Mouse (Mus musculus) heart, adult 2 months (tissue): ENCODE results near the gene Igf2bp2. TPM values are rescaled to one million over a fixed set of nuclear protein-coding genes. Genes with fewer than 3 reads are reported as not detected.

ENCODE experiments used
- DNase-seq, 2 experiments: peaks; one replicate each; pipeline ENCODE4 v3.0.0; 2021
- H3K27ac ChIP-seq: fragments of 200-600 bp; 2 replicates; pipeline ENCODE4 v1.8.1; 2022
- H3K27me3 ChIP-seq: fragments of 200-500 bp; 2 replicates; pipeline ENCODE4 v1.6.1; 2012; ENCODE audit warnings: mild to moderate bottlenecking, low read length, inconsistent platforms, mixed read lengths; ENCODE audit not compliant: control insufficient read depth, insufficient read depth
- H3K36me3 ChIP-seq: fragments of 200-500 bp; 2 replicates; pipeline ENCODE4 v1.6.1; 2012; ENCODE audit warnings: low read length, inconsistent platforms; ENCODE audit not compliant: control insufficient read depth, insufficient read depth
- H3K4me1 ChIP-seq: fragments of 200-500 bp; 2 replicates; pipeline ENCODE4 v1.6.1; 2011; ENCODE audit warnings: low read length; ENCODE audit not compliant: control insufficient read depth, insufficient read depth
- H3K4me3 ChIP-seq: fragments of 200-600 bp; 2 replicates; pipeline ENCODE4 v1.8.1; 2022
- H3K79me2 ChIP-seq: fragments of 200-500 bp; replicated peaks from 2 replicates; pipeline ENCODE4 v1.6.1; 2012; ENCODE audit warnings: mild to moderate bottlenecking, inconsistent platforms, low read length, moderate library complexity, mixed read lengths; ENCODE audit not compliant: control insufficient read depth, insufficient read depth
- H3K9ac ChIP-seq: fragments of 200-500 bp; 2 replicates; pipeline ENCODE4 v1.6.1; 2012; ENCODE audit warnings: low read depth, mild to moderate bottlenecking, control low read depth, inconsistent platforms, low read length, mixed read lengths
- CTCF ChIP-seq: fragments of 200-600 bp; IDR thresholded peaks from 2 replicates; pipeline ENCODE4 v1.8.1; 2022; ENCODE audit warnings: antibody characterized with exemption, mild to moderate bottlenecking, moderate library complexity
- EP300 ChIP-seq: fragments of 200-500 bp; IDR thresholded peaks from 2 replicates; pipeline ENCODE4 v1.6.1; 2011; ENCODE audit warnings: low read depth, low read length, control low read depth; ENCODE audit not compliant: insufficient read depth
- POLR2A ChIP-seq: fragments of 200-500 bp; IDR thresholded peaks from 2 replicates; pipeline ENCODE4 v1.6.1; 2011; ENCODE audit warnings: mild to moderate bottlenecking, low read depth, low read length, control low read depth; ENCODE audit not compliant: insufficient read depth
- WGBS: fragments of 180-500 bp; shearing (Covaris S2); methylation state at CpG from one replicate; pipeline ENCODE4 v1.1.7; 2018; 5-methylcytosine and 5-hydroxymethylcytosine counted together
- intact Hi-C: fragments of 180-260 bp; cut with DNase I; formaldehyde crosslinking; loops from one replicate; pipeline ENCODE4 v1.15.1; 2025
- polyA plus RNA-seq: library from polyadenylated mRNA; depleted of rRNA; stranded (reverse); fragments of >200 nt; gene quantifications from 2 replicates; pipeline ENCODE4 v1.2.3, GENCODE M21; 2012
- total RNA-seq, 2 experiments: library from RNA; stranded (reverse); gene quantifications; 2 replicates each; pipeline ENCODE4 v1.2.3; 2021

Gene Igf2bp2
- total and polyA plus RNA-seq, 3 experiments = 1.5 to 7.4 (median 5.3) TPM

DNA sequence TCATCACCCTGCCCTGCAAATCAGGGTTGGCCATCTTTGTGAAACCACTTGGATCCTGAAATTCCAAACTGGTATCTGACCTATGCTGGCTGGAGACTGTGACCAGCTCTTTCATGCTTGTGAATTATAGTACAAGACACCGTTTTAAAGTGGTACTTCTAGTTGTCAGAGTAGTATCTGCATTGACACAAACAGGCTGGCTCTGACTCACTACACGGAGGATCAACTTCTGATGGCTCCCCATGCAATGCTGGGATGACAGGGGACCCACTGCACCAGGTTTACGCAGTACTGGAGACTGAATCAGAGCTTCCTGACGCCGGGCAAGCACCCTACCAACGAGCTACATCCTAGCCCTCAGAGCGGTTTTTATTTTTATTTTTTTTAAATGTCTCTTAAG is 17.0 kb downstream of the Igf2bp2 start:
- TF ChIP-seq EP300 (no peak), CTCF (no peak), POLR2A (no peak)
- Histone ChIP-seq H3K27ac (no peak overlapping the region), H3K4me1 (peaks cover 1% of the 10 kb centered on the region; the same call in 1 of the 2 replicates), H3K36me3 (no peaks in the 10 kb centered on the region), H3K27me3 (no peaks in the 10 kb centered on the region), H3K4me3 (no peak overlapping the region), H3K9ac (no peak overlapping the region), H3K79me2 (no peaks in the 10 kb centered on the region)
- intact Hi-C loops = no loop called here
- DNase-seq = no peak
- WGBS = 76% methylated on average over 7 of the region's 7 CpGs

DNA sequence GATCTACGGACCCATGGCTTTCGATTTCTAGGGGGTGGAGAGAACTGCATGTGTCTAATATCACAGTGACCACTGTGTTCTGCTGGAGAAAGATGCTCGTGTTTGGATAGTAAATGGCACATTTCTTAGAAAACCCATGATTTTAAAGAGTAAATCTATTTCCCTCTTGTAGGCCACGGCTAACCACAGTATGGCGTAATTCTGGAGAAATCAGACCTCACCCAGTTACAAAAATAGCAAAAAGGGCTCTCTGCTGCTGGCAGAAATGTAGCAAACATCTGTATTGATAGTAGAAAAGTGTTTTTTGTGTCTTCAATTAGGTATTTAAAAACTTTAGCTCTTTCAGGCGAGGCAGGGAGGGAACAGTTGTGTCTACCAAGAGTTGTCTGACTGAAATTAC is 18.6 kb downstream of the Igf2bp2 start:
- no peak for TF ChIP-seq CTCF
- TF ChIP-seq EP300 = no peak
- TF ChIP-seq POLR2A = no peak
- H3K27ac ChIP-seq = no peak overlapping the region
- no peak overlapping the region for H3K9ac ChIP-seq
- H3K27me3 ChIP-seq = no peaks in the 10 kb centered on the region
- intact Hi-C loops = no loop called here
- 85% methylated on average over 6 of the region's 6 CpGs for WGBS
- H3K4me3 ChIP-seq = no peak overlapping the region
- DNase-seq = no peak
- no peaks in the 10 kb centered on the region for H3K36me3 ChIP-seq
- no peaks in the 10 kb centered on the region for H3K79me2 ChIP-seq
- H3K4me1 ChIP-seq = no peaks in the 10 kb centered on the region

DNA sequence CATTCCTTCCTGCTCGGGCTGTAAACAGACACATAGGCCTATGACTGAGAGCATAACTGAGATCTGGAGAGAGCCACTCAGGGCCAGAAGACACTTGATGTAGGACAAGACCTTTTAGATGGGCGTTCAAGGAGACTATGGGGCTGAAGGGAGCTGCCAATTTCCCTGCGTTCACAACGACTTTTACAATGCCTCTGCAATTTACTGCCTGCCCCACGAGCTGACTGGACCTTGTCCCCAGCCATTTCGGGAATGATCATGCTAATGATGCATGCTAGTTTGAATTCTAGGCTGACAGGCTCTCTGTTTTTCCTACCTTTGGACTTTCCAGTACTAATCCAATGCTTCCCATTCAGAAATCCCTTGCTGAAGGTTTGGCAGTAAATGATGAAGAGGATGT is 22.2 kb downstream of the Igf2bp2 start:
- 73% methylated on average over 6 of the region's 6 CpGs for WGBS
- no peaks in the 10 kb centered on the region for H3K79me2 ChIP-seq
- intact Hi-C loops = no loop called here

DNA sequence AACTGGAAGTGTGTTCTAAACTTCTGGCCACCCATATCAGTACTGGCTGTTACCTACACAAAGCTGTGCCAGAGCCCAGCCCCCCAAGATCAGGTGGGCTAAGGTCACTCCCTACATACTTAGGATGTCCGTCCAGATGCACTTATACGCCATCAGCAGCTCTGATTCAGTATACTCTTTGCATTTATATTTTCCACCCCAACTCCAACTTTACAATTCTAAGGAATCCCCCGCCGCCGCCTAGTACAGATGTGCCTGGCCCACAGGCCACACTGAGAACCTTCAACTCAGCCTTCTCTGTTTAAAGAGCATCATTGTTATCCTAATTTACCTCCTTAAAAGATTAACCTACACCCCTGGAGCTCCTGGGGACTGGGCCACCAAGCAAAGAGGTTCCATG is 23.3 kb downstream of the Igf2bp2 start:
- TF ChIP-seq CTCF = no peak
- no peak for TF ChIP-seq POLR2A
- TF ChIP-seq EP300 = no peak
- Histone ChIP-seq H3K27me3 (no peaks in the 10 kb centered on the region), H3K79me2 (no peaks in the 10 kb centered on the region), H3K27ac (no peak overlapping the region), H3K4me3 (no peak overlapping the region), H3K4me1 (no peaks in the 10 kb centered on the region), H3K9ac (no peak overlapping the region), H3K36me3 (no peaks in the 10 kb centered on the region)
- intact Hi-C loops = no loop called here
- no peak for DNase-seq
- WGBS = 94% methylated on average over 5 of the region's 5 CpGs

More for the DNA sequence above, 22.2 kb downstream of the Igf2bp2 start:
- H3K27me3 ChIP-seq = no peaks in the 10 kb centered on the region
- no peak overlapping the region for H3K4me3 ChIP-seq
- H3K36me3 ChIP-seq = no peaks in the 10 kb centered on the region
- TF ChIP-seq POLR2A (no peak), CTCF (no peak), EP300 (no peak)
- DNase-seq = no peak
- no peaks in the 10 kb centered on the region for H3K4me1 ChIP-seq
- H3K9ac ChIP-seq = no peak overlapping the region
- H3K27ac ChIP-seq = no peak overlapping the region

DNA sequence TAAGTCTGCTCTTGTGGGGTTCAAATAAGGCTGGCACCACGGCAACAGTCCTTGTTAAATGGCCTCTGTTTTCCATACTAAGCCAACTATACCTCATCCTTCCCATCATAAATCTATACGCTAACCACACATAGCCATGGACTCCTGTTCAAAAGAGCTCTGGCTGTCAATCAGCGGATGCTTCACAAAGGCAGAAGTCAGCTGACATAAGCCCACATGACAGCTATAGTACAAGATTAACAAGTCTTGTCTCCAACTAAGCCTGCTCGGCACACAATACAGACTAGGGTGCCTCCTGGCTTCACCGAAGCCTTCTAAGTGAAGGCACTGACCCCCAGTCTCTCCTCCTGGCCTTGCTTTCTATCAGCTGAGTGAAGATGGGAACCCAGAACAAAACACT is 26.9 kb downstream of the Igf2bp2 start:
- H3K4me1 ChIP-seq = no peaks in the 10 kb centered on the region
- H3K79me2 ChIP-seq = no peaks in the 10 kb centered on the region
- 96% methylated on average over 5 of the region's 5 CpGs for WGBS
- no peak overlapping the region for H3K4me3 ChIP-seq
- DNase-seq = no peak
- no peak overlapping the region for H3K27ac ChIP-seq
- TF ChIP-seq POLR2A = no peak
- no peak for TF ChIP-seq CTCF
- no peak for TF ChIP-seq EP300
- intact Hi-C loops = no loop called here
- H3K9ac ChIP-seq = no peak overlapping the region
- H3K27me3 ChIP-seq = no peaks in the 10 kb centered on the region
- no peaks in the 10 kb centered on the region for H3K36me3 ChIP-seq

DNA sequence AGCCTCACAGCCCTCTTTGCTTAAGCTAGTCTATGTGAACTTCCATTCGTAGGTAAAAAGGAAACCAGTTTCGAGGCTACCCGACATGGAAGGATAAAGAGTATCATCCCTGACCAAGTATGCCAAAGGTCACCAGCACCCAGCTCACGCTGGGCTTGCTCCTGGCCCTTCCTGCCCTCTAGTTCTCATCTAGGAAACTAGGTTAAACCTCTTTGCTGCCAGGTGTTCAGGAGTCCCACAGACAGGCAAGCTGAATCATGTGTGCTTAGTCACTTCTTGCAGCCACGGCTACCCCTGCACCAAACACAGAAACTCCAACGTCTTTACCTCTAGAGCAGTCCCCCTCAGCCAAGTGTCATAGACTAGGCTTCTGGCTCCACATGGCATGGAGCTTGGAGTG is 31.8 kb downstream of the Igf2bp2 start:
- H3K4me1 ChIP-seq = no peaks in the 10 kb centered on the region
- H3K9ac ChIP-seq = no peak overlapping the region
- WGBS = 39% methylated on average over 6 of the region's 6 CpGs
- TF ChIP-seq EP300 (no peak), POLR2A (no peak), CTCF (no peak)
- DNase-seq = no peak
- intact Hi-C loops = no loop called here
- no peaks in the 10 kb centered on the region for H3K27me3 ChIP-seq
- no peak overlapping the region for H3K4me3 ChIP-seq
- H3K79me2 ChIP-seq = no peaks in the 10 kb centered on the region
- no peak overlapping the region for H3K27ac ChIP-seq
- no peaks in the 10 kb centered on the region for H3K36me3 ChIP-seq

DNA sequence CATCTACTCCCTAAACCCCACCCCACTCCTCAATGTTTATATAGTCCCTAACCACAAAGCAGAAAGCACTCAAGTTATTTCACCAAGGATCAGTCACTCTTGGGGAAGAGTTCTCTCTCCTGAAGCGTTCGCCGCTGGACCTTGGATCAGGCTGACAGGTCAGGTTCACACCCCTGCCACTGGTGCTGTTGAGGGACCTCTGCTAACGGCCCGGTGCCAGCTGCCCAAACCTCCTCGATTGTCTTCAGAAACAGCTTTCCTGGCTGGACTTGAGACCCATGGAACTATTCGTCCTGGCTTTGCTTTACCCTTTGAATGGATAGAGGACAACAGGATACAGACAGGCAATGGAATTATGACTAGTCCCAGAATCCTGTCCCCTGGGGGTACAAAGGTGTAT is 33.6 kb downstream of the Igf2bp2 start:
- H3K4me3 ChIP-seq = no peak overlapping the region
- 79% methylated on average over 7 of the region's 7 CpGs for WGBS
- H3K27ac ChIP-seq = no peak overlapping the region
- no peak for DNase-seq
- H3K27me3 ChIP-seq = no peaks in the 10 kb centered on the region
- no peak overlapping the region for H3K9ac ChIP-seq
- H3K36me3 ChIP-seq = no peaks in the 10 kb centered on the region
- no peak for TF ChIP-seq CTCF
- TF ChIP-seq POLR2A = no peak
- no peak for TF ChIP-seq EP300
- no peaks in the 10 kb centered on the region for H3K4me1 ChIP-seq
- no peaks in the 10 kb centered on the region for H3K79me2 ChIP-seq
- intact Hi-C loops = loop anchor here (10.0 kb wide), 1 partner anchor 355 kb away; no protein-coding TSS in a partner anchor
